Mouse (Mus musculus): ENCODE data around the gene Alg2. TPM values are rescaled to one million over a fixed set of nuclear protein-coding genes. Genes with fewer than 3 reads are reported as not detected.

Alg2 gene
- polyA plus RNA-seq (2015; fragmentation: Illumina TruSeq; extraction: RNeasy Lipid Tissue Mini Kit (QIAGEN cat#74804); ENCODE audit: insufficient read depth, low read depth, low replicate concordance) = 8.8 TPM

DNA sequence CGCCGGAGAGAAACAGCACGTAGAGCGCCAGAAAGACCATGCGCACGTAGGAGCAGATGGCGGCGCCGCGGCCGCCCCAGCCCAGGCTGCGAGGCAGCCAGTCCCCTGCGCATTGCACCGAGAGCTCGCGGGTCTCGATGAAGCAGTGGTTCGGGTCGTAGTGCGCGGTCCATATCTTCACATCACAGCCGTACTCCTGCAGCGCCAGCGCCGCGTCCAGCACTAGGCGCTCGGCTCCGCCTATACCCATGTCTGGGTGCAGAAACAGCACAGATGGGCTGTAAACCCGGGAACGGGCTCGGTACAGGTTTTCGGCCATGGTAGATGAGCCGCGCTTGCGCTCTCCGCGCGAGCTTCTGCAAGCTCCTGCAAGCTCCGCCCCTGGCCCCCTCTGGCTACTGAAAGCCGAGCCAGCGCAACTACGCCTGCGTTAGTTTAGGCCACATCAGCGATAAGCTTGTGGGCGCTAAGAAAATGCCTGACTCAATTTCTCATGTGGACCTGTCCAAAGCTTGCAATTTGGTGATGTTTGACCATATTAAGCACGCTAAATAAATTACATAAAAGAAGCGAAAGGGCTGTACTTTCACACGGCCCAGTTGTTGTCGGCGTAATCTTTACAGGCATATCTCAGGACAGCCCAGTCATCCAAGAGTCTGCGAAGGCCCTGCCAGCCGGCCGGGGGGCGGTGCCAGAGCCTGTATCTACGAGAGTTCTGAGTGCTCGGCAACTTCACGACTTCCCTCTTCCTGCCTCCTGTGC lies at the start of gene Alg2, which contains the start of gene Sec61b:
Gene Alg2 (minus strand): TSS at position 366 of the 762 bp plus-strand sequence.
Gene Sec61b (plus strand): TSS at position 691 of the 762 bp plus-strand sequence.

Other genes with a start within 250 kb of the Alg2 start
- 5.2 TPM for gene Tgfbr1, start 121.1 kb downstream of the Alg2 start, polyA plus RNA-seq (2015; fragmentation: Illumina TruSeq; extraction: RNeasy Lipid Tissue Mini Kit (QIAGEN cat#74804); ENCODE audit: insufficient read depth, low read depth, low replicate concordance)
- 133 TPM for gene Sec61b, start 325 bp upstream of the Alg2 start, polyA plus RNA-seq (2015; fragmentation: Illumina TruSeq; extraction: RNeasy Lipid Tissue Mini Kit (QIAGEN cat#74804); ENCODE audit: insufficient read depth, low read depth, low replicate concordance)